Mouse (Mus musculus): ENCODE results near the gene Fmo5.

- TF ChIP-seq CTCF (conservative IDR thresholded peaks at IDR 0.05; ENCODE audit: insufficient read depth, insufficient read length, low read depth, low read length), result no peak
- no peak for TF ChIP-seq POLR2A (IDR thresholded peaks at IDR 0.05; ENCODE audit: low read depth, low read length)
Observed at GRCm38 (mm10) chr3:97620657-97621056, 7.9 kb upstream of the Fmo5 start.

All from kidney, adult 2 months (tissue).